Mouse (Mus musculus) kidney, postnatal 4 days (tissue): ENCODE measurements at regions not wholly inside any gene's neighbourhood (a gene's known extent, or its start where the extent isn't known, plus 50 kb on each side); places are given as distances from the start of the nearest gene placed in this dataset.

Source experiments
- DNase-seq, 2 experiments: peaks; one replicate each; pipeline ENCODE4 v3.0.0; 2021; ENCODE audit warnings: mixed read lengths in 2 of 2

GRCm38 (mm10) chr10:51291412-51292207, 188.8 kb upstream of the Gm49339 start:
- peak in 1 of 2 experiments; percentile 3 for DNase-seq

- DNase-seq: no peak
Observed at GRCm38 (mm10) chr10:51312814-51313213, 167.6 kb upstream of the Gm49339 start.

- DNase-seq: no peak
Observed at GRCm38 (mm10) chr10:51320207-51320606, 160.2 kb upstream of the Gm49339 start.

- DNase-seq: no peak
Observed at GRCm38 (mm10) chr10:51328772-51329171, 151.6 kb upstream of the Gm49339 start.

GRCm38 (mm10) chr10:51329386-51329785, 151.0 kb upstream of the Gm49339 start:
- DNase-seq: no peak
